Mouse (Mus musculus) stomach, postnatal 0 days (tissue): Measurements from ENCODE around the gene Arhgap1.

ENCODE experiments used
- CTCF ChIP-seq: IDR thresholded peaks from 2 replicates; pipeline ENCODE4 v1.5.1; 2016; ENCODE audit warnings: antibody characterized with exemption, low read depth, mild to moderate bottlenecking, moderate library complexity
- EP300 ChIP-seq: optimal IDR thresholded peaks from 2 replicates; pipeline ENCODE3; 2016; ENCODE audit warnings: antibody characterized with exemption

- TF ChIP-seq CTCF (no peak), EP300 (no peak)
Measured at GRCm38 (mm10) chr2:91699225-91699624, 49.6 kb downstream of the Arhgap1 start.
